Comparison of ENCODE assay signal across 9 mouse cellular contexts in the genomic region with DNA sequence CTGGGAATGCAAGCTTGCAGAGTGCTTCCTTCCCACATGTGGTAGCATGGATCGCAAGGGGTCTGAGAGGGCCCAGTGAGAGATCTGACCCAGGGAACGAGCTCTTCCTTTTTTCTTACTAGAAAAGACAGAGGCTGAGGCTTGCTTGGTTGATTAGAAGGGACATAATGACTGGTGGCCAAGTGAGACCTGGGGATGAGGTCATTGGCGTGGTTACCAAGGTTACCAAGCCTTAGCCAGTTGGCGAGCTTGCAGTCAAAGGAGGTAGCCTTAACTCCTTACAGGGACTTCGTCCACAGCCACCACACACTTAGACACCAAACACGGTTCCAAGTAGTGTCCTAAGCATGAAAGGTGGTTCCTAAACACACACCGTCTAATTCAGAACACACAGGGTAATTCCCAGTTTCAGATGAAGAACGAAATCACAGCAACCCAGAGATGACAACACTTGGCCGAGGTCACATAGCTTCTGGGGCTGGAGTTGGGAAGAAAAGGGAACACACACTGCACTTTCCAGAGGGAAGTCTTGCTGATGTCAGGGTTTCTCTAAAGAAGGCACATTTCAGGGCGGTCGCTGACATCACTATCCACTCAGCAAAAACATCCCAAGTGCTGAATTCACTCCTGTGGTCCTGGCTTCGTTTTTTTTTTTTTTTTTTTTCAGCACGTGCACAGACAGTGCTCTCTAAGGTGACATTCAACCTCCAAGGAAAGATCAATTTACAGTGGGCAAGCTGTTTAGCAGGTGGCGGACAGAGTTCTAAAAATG. TPM values are rescaled to one million over a fixed set of nuclear protein-coding genes. Genes with fewer than 3 reads are reported as not detected.
DNase-seq lines count a peak whose midpoint lies in the region; ATAC-seq lines count a peak whose summit lies in the region.
"Had no signal": no experiment of that assay in that cellular context is flagged by ENCODE, and none has a peak within 500 bp of the region (broad histone marks: within the 10 kb centered on the region; RNA-seq: fewer than 3 reads in every experiment).

No protein-coding gene starts in this region.

- H3K27me3 ChIP-seq in forebrain, embryonic 10.5 days (ENCODE audit: poor library complexity, severe bottlenecking), result no peaks in the 10 kb centered on the region
- no peaks in the 10 kb centered on the region for H3K27me3 ChIP-seq in forebrain, embryonic 12.5 days
- no peaks in the 10 kb centered on the region for H3K27me3 ChIP-seq in kidney, embryonic 15.5 days
- no peaks in the 10 kb centered on the region for H3K27me3 ChIP-seq in embryonic facial prominence, embryonic 15.5 days
- H3K27me3 ChIP-seq: forebrain, embryonic 15.5 days had no signal

- no peaks in the 10 kb centered on the region for H3K36me3 ChIP-seq in forebrain, embryonic 10.5 days (replicated peaks)
- H3K36me3 ChIP-seq in forebrain, embryonic 12.5 days (replicated peaks), result no peaks in the 10 kb centered on the region
- H3K36me3 ChIP-seq in kidney, embryonic 15.5 days, result no peaks in the 10 kb centered on the region
- no peaks in the 10 kb centered on the region for H3K36me3 ChIP-seq in embryonic facial prominence, embryonic 15.5 days
- H3K36me3 ChIP-seq: forebrain, embryonic 15.5 days had no signal

- WGBS in forebrain, embryonic 10.5 days, result 54% methylated on average over 14 of the region's 14 CpGs
- 56% methylated on average over 14 of the region's 14 CpGs for WGBS in forebrain, embryonic 12.5 days
- 48% methylated on average over 14 of the region's 14 CpGs for WGBS in kidney, embryonic 15.5 days
- WGBS in embryonic facial prominence, embryonic 15.5 days, result 34% methylated on average over 14 of the region's 14 CpGs

- H3K4me1 ChIP-seq in forebrain, embryonic 10.5 days, result peaks cover 47% of the 10 kb centered on the region
- peaks cover 25% of the 10 kb centered on the region for H3K4me1 ChIP-seq in forebrain, embryonic 12.5 days
- H3K4me1 ChIP-seq in kidney, embryonic 15.5 days, result peaks cover 37% of the 10 kb centered on the region
- peaks cover 24% of the 10 kb centered on the region for H3K4me1 ChIP-seq in embryonic facial prominence, embryonic 15.5 days

- H3K27ac ChIP-seq in forebrain, embryonic 10.5 days, result peak overlapping the region; percentile 54
- H3K27ac ChIP-seq in forebrain, embryonic 12.5 days, result no peak overlapping the region
- H3K27ac ChIP-seq in kidney, embryonic 15.5 days, result no peak overlapping the region
- H3K27ac ChIP-seq in embryonic facial prominence, embryonic 15.5 days (replicated peaks), result 0 out of 2 replicates have a peak overlapping the region, but pooled peaks have one; percentile 1
- H3K27ac ChIP-seq: forebrain, embryonic 15.5 days had no signal

- no peak for ATAC-seq in forebrain, embryonic 12.5 days (ENCODE audit: low FRiP score)
- ATAC-seq in kidney, embryonic 15.5 days (replicated peaks; ENCODE audit: low FRiP score), result no peak
- ATAC-seq in embryonic facial prominence, embryonic 15.5 days (ENCODE audit: insufficient number of reproducible peaks, low FRiP score, low TSS enrichment, low read depth), result no peak
- ATAC-seq: forebrain, embryonic 15.5 days had no signal

- H3K9me3 ChIP-seq in forebrain, embryonic 10.5 days, result no peaks in the 10 kb centered on the region
- H3K9me3 ChIP-seq in forebrain, embryonic 12.5 days, result no peaks in the 10 kb centered on the region
- H3K9me3 ChIP-seq in kidney, embryonic 15.5 days (replicated peaks), result no peaks in the 10 kb centered on the region
- no peaks in the 10 kb centered on the region for H3K9me3 ChIP-seq in embryonic facial prominence, embryonic 15.5 days (replicated peaks)
- H3K9me3 ChIP-seq: forebrain, embryonic 15.5 days had no signal

- peak; percentile 23 for DNase-seq in forebrain, embryonic 10.5 days (ENCODE audit: extremely low spot score, low spot score)
- DNase-seq in kidney, postnatal 4 days, result peak; percentile 30 to 42
- peak; percentile 30 for DNase-seq in Muller cell, postnatal 12 days (ENCODE audit: inconsistent ontology term)
- no peak for DNase-seq in adipocyte (ENCODE audit: low spot score)
- DNase-seq in frontal cortex, postnatal 36 days (ENCODE audit: low spot score in 2 of 2), result no peak

- no peak overlapping the region for H3K4me3 ChIP-seq in forebrain, embryonic 10.5 days
- no peak overlapping the region for H3K4me3 ChIP-seq in forebrain, embryonic 12.5 days (replicated peaks)
- H3K4me3 ChIP-seq in kidney, embryonic 15.5 days (replicated peaks), result no peak overlapping the region
- H3K4me3 ChIP-seq in embryonic facial prominence, embryonic 15.5 days (replicated peaks), result no peak overlapping the region
- H3K4me3 ChIP-seq: forebrain, embryonic 15.5 days had no signal

- no peak overlapping the region for H3K9ac ChIP-seq in forebrain, embryonic 12.5 days
- H3K9ac ChIP-seq in kidney, embryonic 15.5 days, result no peak overlapping the region
- no peak overlapping the region for H3K9ac ChIP-seq in embryonic facial prominence, embryonic 15.5 days
- H3K9ac ChIP-seq: forebrain, embryonic 15.5 days had no signal

- no peak overlapping the region for H3K4me2 ChIP-seq in forebrain, embryonic 12.5 days
- H3K4me2 ChIP-seq in kidney, embryonic 15.5 days, result no peak overlapping the region
- H3K4me2 ChIP-seq in embryonic facial prominence, embryonic 15.5 days (replicated peaks), result no peak overlapping the region
- H3K4me2 ChIP-seq: forebrain, embryonic 15.5 days had no signal

RNA-seq across cellular contexts. Expression of gene Fos, which starts 49.9 kb away (rescaled TPM):
- polyA plus RNA-seq in forebrain, embryonic 10.5 days (2016; fragmentation: Nextera tagmentation; extraction: Ambion mirVana), result 0.34 and 1.2 TPM in 2 replicates
- polyA plus RNA-seq in forebrain, embryonic 12.5 days (2016; fragmentation: Nextera tagmentation; extraction: Ambion mirVana), result 0.80 and 1.1 TPM in 2 replicates
- 3.5 and 3.8 TPM in 2 replicates for polyA plus RNA-seq in kidney, embryonic 15.5 days (2015; fragmentation: Nextera tagmentation; extraction: Ambion mirVana)
- polyA plus RNA-seq in embryonic facial prominence, embryonic 15.5 days (2015; fragmentation: Nextera tagmentation; extraction: Ambion mirVana), result 22.7 and 23.9 TPM in 2 replicates

Comparison
In these comparisons a context has a peak if more than half of its experiments do, and no peak if none do; other contexts are left out.
1. H3K27ac ChIP-seq: peak in forebrain, embryonic 10.5 days (single experiment) and embryonic facial prominence, embryonic 15.5 days (single experiment); none in forebrain, embryonic 12.5 days (single experiment) and kidney, embryonic 15.5 days (single experiment).
2. DNase-seq: peak in forebrain, embryonic 10.5 days (single experiment), kidney, postnatal 4 days (2 of 2) and Muller cell, postnatal 12 days (single experiment); none in adipocyte (single experiment) and frontal cortex, postnatal 36 days (0 of 2).